In genomic region chr17:25429240-25429639, GRCm38 (mm10) we compare ENCODE assay signal across 27 mouse cellular contexts. TPM values are rescaled to one million over a fixed set of nuclear protein-coding genes. Genes with fewer than 3 reads are reported as not detected.
A peak's percentile ranks its signal among the peaks of the same experiment; 100 is the strongest.
DNase-seq lines count a peak whose midpoint lies in the region; ATAC-seq and TF ChIP-seq lines count a peak whose summit lies in the region.
"Had no signal": no experiment of that assay in that cellular context is flagged by ENCODE, and none has a peak within 500 bp of the region (broad histone marks: within the 10 kb centered on the region; RNA-seq: fewer than 3 reads in every experiment).

No protein-coding gene starts in this region.

- peaks cover 81% of the 10 kb centered on the region for H3K4me1 ChIP-seq in intestine, embryonic 15.5 days (replicated peaks)
- no peaks in the 10 kb centered on the region for H3K4me1 ChIP-seq in intestine, postnatal 0 days (replicated peaks; ENCODE audit: control insufficient read depth, insufficient read depth, low read length)
- H3K4me1 ChIP-seq in lung, postnatal 0 days (ENCODE audit: insufficient read depth, low read depth, low read length): peaks cover 12% of the 10 kb centered on the region; the same call in 1 of the 2 replicates

- 0 out of 2 replicates have a peak overlapping the region, but pooled peaks have one; percentile 5 for H3K9ac ChIP-seq in intestine, embryonic 15.5 days
- H3K9ac ChIP-seq in intestine, postnatal 0 days (ENCODE audit: low read depth, low read length): no peak overlapping the region
- H3K9ac ChIP-seq in lung, postnatal 0 days (replicated peaks; ENCODE audit: low read depth): no peak overlapping the region
- H3K9ac ChIP-seq: limb, embryonic 15.5 days; liver, embryonic 15.5 days; midbrain, embryonic 15.5 days had no signal

- H3K4me2 ChIP-seq in intestine, embryonic 15.5 days (replicated peaks): no peak overlapping the region
- no peak overlapping the region for H3K4me2 ChIP-seq in intestine, postnatal 0 days (replicated peaks; ENCODE audit: low read depth)
- no peak overlapping the region for H3K4me2 ChIP-seq in lung, postnatal 0 days (replicated peaks; ENCODE audit: low read depth, low read length)
- peak overlapping the region; percentile 40 for H3K4me2 ChIP-seq in myocyte (ENCODE audit: low read depth)
- H3K4me2 ChIP-seq: hindbrain, embryonic 13.5 days; limb, embryonic 15.5 days; liver, embryonic 15.5 days; midbrain, embryonic 15.5 days had no signal

- H3K9me3 ChIP-seq in intestine, embryonic 15.5 days: no peaks in the 10 kb centered on the region
- no peaks in the 10 kb centered on the region for H3K9me3 ChIP-seq in intestine, postnatal 0 days (ENCODE audit: control insufficient read depth)
- no peaks in the 10 kb centered on the region for H3K9me3 ChIP-seq in lung, postnatal 0 days (ENCODE audit: low read length)
- H3K9me3 ChIP-seq: hindbrain, embryonic 13.5 days; limb, embryonic 15.5 days; liver, embryonic 15.5 days; megakaryocyte, embryonic 14.5 days; midbrain, embryonic 15.5 days had no signal

- no peaks in the 10 kb centered on the region; the same call in 1 of the 2 replicates for H3K36me3 ChIP-seq in intestine, embryonic 15.5 days
- no peaks in the 10 kb centered on the region for H3K36me3 ChIP-seq in intestine, postnatal 0 days (ENCODE audit: control insufficient read depth, insufficient read depth)
- no peaks in the 10 kb centered on the region for H3K36me3 ChIP-seq in lung, postnatal 0 days (ENCODE audit: insufficient read depth, low read length)
- no peaks in the 10 kb centered on the region for H3K36me3 ChIP-seq in myocyte (ENCODE audit: control insufficient read depth, insufficient read depth)
- H3K36me3 ChIP-seq: limb, embryonic 15.5 days; liver, embryonic 15.5 days; midbrain, embryonic 15.5 days had no signal

- no peak for TF ChIP-seq EP300 in lung, postnatal 0 days (IDR thresholded peaks at IDR 0.05)

- peak; percentile 9 for DNase-seq in adrenal gland, adult 2 months
- no peak for DNase-seq in adrenal gland, postnatal 10 days
- peak; percentile 30 for DNase-seq in lung, postnatal 0 days (ENCODE audit: low spot score)
- no peak for DNase-seq in lung, postnatal 25 days (ENCODE audit: low spot score)
- DNase-seq: adrenal gland, postnatal 25 days; cerebellum, adult 11-12 months; cerebellum, postnatal 36 days; gastrocnemius, postnatal 25 days; kidney, postnatal 36 days; right cerebral cortex, adult 18-20 months had no signal

- TF ChIP-seq POLR2A in myocyte (IDR thresholded peaks at IDR 0.05; ENCODE audit: insufficient read length, low read depth): no peak

- WGBS in intestine, embryonic 15.5 days: 51% methylated on average over 5 of the region's 5 CpGs
- WGBS in intestine, postnatal 0 days: 67% methylated on average over 5 of the region's 5 CpGs
- WGBS in lung, postnatal 0 days: 39% methylated on average over 5 of the region's 5 CpGs

- peaks cover 6% of the 10 kb centered on the region; the same call in 1 of the 2 replicates for H3K27me3 ChIP-seq in intestine, embryonic 15.5 days (replicated peaks)
- H3K27me3 ChIP-seq in intestine, postnatal 0 days (replicated peaks; ENCODE audit: control insufficient read depth, insufficient read depth, low read length): peaks cover 28% of the 10 kb centered on the region
- H3K27me3 ChIP-seq in lung, postnatal 0 days (replicated peaks; ENCODE audit: insufficient read depth, low read length): peaks cover 23% of the 10 kb centered on the region
- peaks cover 61% of the 10 kb centered on the region for H3K27me3 ChIP-seq in myocyte (ENCODE audit: control insufficient read depth, insufficient read depth, insufficient read length)

- ATAC-seq in intestine, embryonic 15.5 days: no peak
- ATAC-seq in intestine, postnatal 0 days: no peak
- ATAC-seq in lung, postnatal 0 days: no peak
- ATAC-seq in megakaryocyte progenitor cell, adult 5-6 weeks (replicated peaks; ENCODE audit: poor library complexity): no peak
- ATAC-seq: CD4-positive, CD25-positive, alpha-beta regulatory T cell, adult 4 months; forebrain, embryonic 14.5 days; inflammation-experienced regulatory T-cells, adult 6 months; midbrain, embryonic 15.5 days; Patski had no signal

- no peaks in the 10 kb centered on the region for H3K79me2 ChIP-seq in myocyte (ENCODE audit: control insufficient read depth, insufficient read depth)

- no peak for TF ChIP-seq CTCF in intestine, postnatal 0 days (IDR thresholded peaks at IDR 0.05; ENCODE audit: low read depth)
- TF ChIP-seq CTCF in lung, postnatal 0 days (IDR thresholded peaks at IDR 0.05): no peak

- no peak overlapping the region for H3K4me3 ChIP-seq in intestine, embryonic 15.5 days (replicated peaks)
- H3K4me3 ChIP-seq in intestine, postnatal 0 days (ENCODE audit: low read depth, low read length): no peak overlapping the region
- H3K4me3 ChIP-seq in lung, postnatal 0 days (ENCODE audit: low read depth, low read length): no peak overlapping the region
- H3K4me3 ChIP-seq in myocyte: no peak overlapping the region
- H3K4me3 ChIP-seq: erythroblast, embryonic 14.5 days; hindbrain, embryonic 13.5 days; limb, embryonic 15.5 days; liver, embryonic 15.5 days; megakaryocyte, embryonic 14.5 days; midbrain, embryonic 15.5 days had no signal

- no peak overlapping the region for H3ac ChIP-seq in myocyte (ENCODE audit: control insufficient read depth, insufficient read length)

- no peak overlapping the region for H3K27ac ChIP-seq in intestine, embryonic 15.5 days
- H3K27ac ChIP-seq in intestine, postnatal 0 days (ENCODE audit: low read depth, low read length): no peak overlapping the region
- H3K27ac ChIP-seq in lung, postnatal 0 days (ENCODE audit: low read length): no peak overlapping the region
- H3K27ac ChIP-seq: hindbrain, embryonic 13.5 days; limb, embryonic 15.5 days; liver, embryonic 15.5 days; midbrain, embryonic 15.5 days; stomach, postnatal 0 days had no signal

TF ChIP-seq in myocyte, 11 proteins besides CTCF, POLR2A, EP300 and RAD21:
- TF ChIP-seq MAX (IDR thresholded peaks at IDR 0.05; ENCODE audit: low read depth) (no peak), MYOD1 (IDR thresholded peaks at IDR 0.05; ENCODE audit: control insufficient read depth in 1 of 3, insufficient read length in 2 of 3, low read depth in 2 of 3) (no peak)

RNA-seq across cellular contexts. Expression of gene Cacna1h, which starts 4.3 kb away (rescaled TPM):
- 10 to 100 TPM; 77.1 to 96.1 TPM for total RNA-seq in adrenal gland, adult 2 months (2021)
- 163 and 202 TPM in 2 replicates for polyA plus RNA-seq in adrenal gland, adult 2 months (2012; rRNA removed)
- total RNA-seq in adrenal gland, postnatal 10 days (2021): 10 to 100 TPM; 23.5 to 46.0 TPM
- 4.3 and 4.6 TPM in 2 replicates for polyA plus RNA-seq in intestine, embryonic 15.5 days (2015; fragmentation: Nextera tagmentation; extraction: Ambion mirVana)
- polyA plus RNA-seq in intestine, postnatal 0 days (2015; fragmentation: Nextera tagmentation; extraction: Ambion mirVana): 1.7 and 1.9 TPM in 2 replicates
- 0.42 and 0.55 TPM in 2 replicates for polyA plus RNA-seq in lung, postnatal 0 days (2015; fragmentation: Nextera tagmentation; extraction: Ambion mirVana)
- polyA plus RNA-seq in myocyte (2012; fragmentation: generic; extraction: Trizol): 0.12 TPM
- 0.32 TPM in 1 of 2 replicates, not detected in the other for total RNA-seq in megakaryocyte progenitor cell, adult 5-6 weeks (2015)
- not detected in 2 replicates for total RNA-seq in megakaryocyte progenitor cell, adult 5-6 weeks (2017)
- polyA plus RNA-seq: CD4-positive, CD25-positive, alpha-beta regulatory T cell, adult 4 months; inflammation-experienced regulatory T-cells, adult 6 months had no signal

RNA-seq across cellular contexts. Expression of gene Tekt4, which starts 25.2 kb away (rescaled TPM):
- under 1 TPM in 1 of 2 experiments, not detected in 1; 0.17 TPM for total RNA-seq in adrenal gland, adult 2 months (2021)
- 0.17 TPM in 1 of 2 replicates, not detected in the other for polyA plus RNA-seq in adrenal gland, adult 2 months (2012; rRNA removed)
- not detected for total RNA-seq in adrenal gland, postnatal 10 days (2021)
- not detected in 2 replicates for polyA plus RNA-seq in intestine, embryonic 15.5 days (2015; fragmentation: Nextera tagmentation; extraction: Ambion mirVana)
- not detected in 2 replicates for polyA plus RNA-seq in intestine, postnatal 0 days (2015; fragmentation: Nextera tagmentation; extraction: Ambion mirVana)
- polyA plus RNA-seq in lung, postnatal 0 days (2015; fragmentation: Nextera tagmentation; extraction: Ambion mirVana): 10.3 and 11.7 TPM in 2 replicates
- not detected for polyA plus RNA-seq in myocyte (2012; fragmentation: generic; extraction: Trizol)
- not detected in 2 replicates for total RNA-seq in megakaryocyte progenitor cell, adult 5-6 weeks (2015)
- not detected in 2 replicates for total RNA-seq in megakaryocyte progenitor cell, adult 5-6 weeks (2017)
- total RNA-seq: adrenal gland, postnatal 25 days; ES-E14; gastrocnemius, postnatal 25 days; heart, postnatal 10 days had no signal
- polyA plus RNA-seq: CD4-positive, CD25-positive, alpha-beta regulatory T cell, adult 4 months; erythroblast, embryonic 14.5 days; inflammation-experienced regulatory T-cells, adult 6 months; limb, embryonic 15.5 days; liver, embryonic 15.5 days; Patski had no signal

Comparison
In these comparisons a context has a peak if more than half of its experiments do, and no peak if none do; other contexts are left out.
1. DNase-seq: peak in adrenal gland, adult 2 months (single experiment) and lung, postnatal 0 days (single experiment); none in adrenal gland, postnatal 10 days (single experiment) and lung, postnatal 25 days (single experiment).
2. RNA of gene Cacna1h, which starts 4.3 kb away (polyA plus RNA-seq): 163 to 202 TPM in adrenal gland, adult 2 months; 4.3 to 4.6 TPM in intestine, embryonic 15.5 days, 1.7 to 1.9 TPM in intestine, postnatal 0 days, 0.42 to 0.55 TPM in lung, postnatal 0 days and 0.12 TPM in myocyte (single experiment); every median in the first group is over 10 times any median in the second.